Mouse (Mus musculus) intestine, embryonic 15.5 days (tissue): ENCODE measurements at regions not wholly inside any gene's neighbourhood (a gene's known extent, or its start where the extent isn't known, plus 50 kb on each side); places are given as distances from the start of the nearest gene placed in this dataset.

ENCODE experiments used
- ATAC-seq: fragments of 200-750 bp; cut with Nextera tagmentation; 2 replicates; pipeline ENCODE4 v1.8.0; 2017; ENCODE audit warnings: moderate TSS enrichment, moderate library complexity
- H3K27ac ChIP-seq: fragments of 300-500 bp; sonication (generic); 2 replicates; pipeline ENCODE4 v1.5.1; 2015; ENCODE audit warnings: mild to moderate bottlenecking, inconsistent platforms
- H3K27me3 ChIP-seq: fragments of 300-500 bp; sonication (generic); replicated peaks from 2 replicates; pipeline ENCODE4 v1.6.1; 2015; ENCODE audit warnings: inconsistent platforms
- H3K36me3 ChIP-seq: fragments of 300-500 bp; sonication (generic); 2 replicates; pipeline ENCODE4 v1.6.1; 2015; ENCODE audit warnings: inconsistent platforms
- H3K4me1 ChIP-seq: fragments of 300-500 bp; sonication (generic); replicated peaks from 2 replicates; pipeline ENCODE4 v1.6.1; 2015; ENCODE audit warnings: inconsistent platforms
- H3K4me2 ChIP-seq: fragments of 300-500 bp; sonication (generic); replicated peaks from 2 replicates; pipeline ENCODE4 v1.6.1; 2015; ENCODE audit warnings: mild to moderate bottlenecking, inconsistent platforms
- H3K4me3 ChIP-seq: fragments of 300-500 bp; sonication (generic); replicated peaks from 2 replicates; pipeline ENCODE4 v1.5.1; 2015; ENCODE audit warnings: inconsistent platforms
- H3K9ac ChIP-seq: fragments of 300-500 bp; sonication (generic); 2 replicates; pipeline ENCODE4 v1.6.1; 2015; ENCODE audit warnings: inconsistent platforms
- H3K9me3 ChIP-seq: fragments of 300-500 bp; sonication (generic); 2 replicates; pipeline ENCODE4 v1.6.1; 2016; ENCODE audit warnings: inconsistent platforms
- WGBS: fragments of 180-500 bp; shearing (Covaris S2); methylation state at CpG from one replicate; pipeline ENCODE4 v1.1.7; 2015; 5-methylcytosine and 5-hydroxymethylcytosine counted together

- H3K4me2 ChIP-seq: no peak overlapping the region
- WGBS: 57% methylated on average over 2 of the region's 2 CpGs
- no peak overlapping the region for H3K27ac ChIP-seq
- no peaks in the 10 kb centered on the region for H3K27me3 ChIP-seq
- H3K4me1 ChIP-seq: no peaks in the 10 kb centered on the region
- no peaks in the 10 kb centered on the region for H3K9me3 ChIP-seq
- H3K36me3 ChIP-seq: no peaks in the 10 kb centered on the region
- no peak overlapping the region for H3K9ac ChIP-seq
- no peak overlapping the region for H3K4me3 ChIP-seq
- peak; percentile 68; the same call in 1 of the 2 replicates for ATAC-seq
Observed at GRCm38 (mm10) chr3:12508685-12509084, 1971.8 kb upstream of the Slc7a12 start.
